Mouse (Mus musculus): ENCODE data around the gene Trp63. TPM values are rescaled to one million over a fixed set of nuclear protein-coding genes. Genes with fewer than 3 reads are reported as not detected.

Gene Trp63
- polyA plus RNA-seq, 1 experiment from 2014 or later, result 0.08 TPM

DNA sequence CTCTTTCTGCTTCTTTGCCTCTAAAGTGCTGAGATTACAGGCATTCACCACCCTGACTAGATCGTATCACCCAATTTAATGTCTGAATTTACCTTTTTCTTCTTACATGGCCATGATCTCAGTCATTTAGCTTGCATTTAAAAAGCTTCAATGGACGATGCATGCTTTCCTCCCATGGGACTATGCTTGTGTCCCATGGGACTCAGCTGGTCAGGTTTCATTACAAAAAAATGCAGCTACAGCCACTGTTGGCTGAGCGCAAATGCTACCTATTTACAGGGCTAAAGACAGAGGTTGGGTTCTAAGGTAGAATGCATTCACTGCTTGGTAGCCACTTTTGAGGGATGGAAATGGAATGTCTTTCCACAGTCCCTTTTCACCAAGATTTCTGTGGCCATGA, 32.2 kb downstream of the Trp63 start:
- H3K9me3 ChIP-seq (replicated peaks), result no peaks in the 10 kb centered on the region
- WGBS (ENCODE audit: insufficient replicate concordance), result 82% methylated on average over 3 of the region's 3 CpGs
- no peak overlapping the region for H3K4me3 ChIP-seq (replicated peaks)
- no peak overlapping the region for H3K4me2 ChIP-seq
- no peak overlapping the region for H3K27ac ChIP-seq (replicated peaks)
- H3K4me1 ChIP-seq (replicated peaks), result no peaks in the 10 kb centered on the region
- no peak overlapping the region for H3K9ac ChIP-seq
- H3K27me3 ChIP-seq, result no peaks in the 10 kb centered on the region
- H3K36me3 ChIP-seq (replicated peaks), result no peaks in the 10 kb centered on the region
- ATAC-seq (ENCODE audit: insufficient read depth), result no peak

DNA sequence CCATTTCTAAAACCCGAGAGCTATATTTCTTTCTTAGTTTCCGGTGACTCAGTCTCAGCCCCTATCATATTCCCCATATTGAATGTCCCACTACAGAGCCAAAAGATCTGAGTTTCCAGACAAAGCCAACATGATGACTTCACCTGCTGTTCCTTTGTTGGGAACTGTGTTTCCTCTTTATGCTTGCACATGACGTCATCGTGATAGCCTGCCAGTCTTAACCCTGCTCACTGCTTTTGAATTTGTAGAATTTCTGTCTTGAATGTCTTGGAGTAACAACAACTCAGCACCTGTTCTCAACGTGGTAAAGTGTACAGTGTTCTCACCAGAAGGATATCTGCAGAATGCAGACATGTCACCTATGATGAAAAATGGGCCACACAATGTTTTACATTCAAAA, 39.6 kb downstream of the Trp63 start:
- H3K4me2 ChIP-seq, result no peak overlapping the region
- H3K4me1 ChIP-seq (replicated peaks), result no peaks in the 10 kb centered on the region
- no peaks in the 10 kb centered on the region for H3K27me3 ChIP-seq
- H3K27ac ChIP-seq (replicated peaks), result no peak overlapping the region
- H3K36me3 ChIP-seq (replicated peaks), result no peaks in the 10 kb centered on the region
- ATAC-seq (ENCODE audit: insufficient read depth), result no peak
- H3K4me3 ChIP-seq (replicated peaks), result no peak overlapping the region
- no peak overlapping the region for H3K9ac ChIP-seq
- 54% methylated on average over 5 of the region's 5 CpGs for WGBS (ENCODE audit: insufficient replicate concordance)
- H3K9me3 ChIP-seq (replicated peaks), result no peaks in the 10 kb centered on the region

- Histone ChIP-seq H3K9ac (no peak overlapping the region), H3K36me3 (replicated peaks) (no peaks in the 10 kb centered on the region), H3K27me3 (no peaks in the 10 kb centered on the region), H3K4me3 (replicated peaks) (no peak overlapping the region), H3K27ac (replicated peaks) (no peak overlapping the region), H3K9me3 (replicated peaks) (no peaks in the 10 kb centered on the region), H3K4me2 (no peak overlapping the region), H3K4me1 (replicated peaks) (no peaks in the 10 kb centered on the region)
- WGBS (ENCODE audit: insufficient replicate concordance), result 42% methylated on average over 5 of the region's 5 CpGs
- no peak for ATAC-seq (ENCODE audit: insufficient read depth)
Measured at GRCm38 (mm10) chr16:25727001-25727400, 43.4 kb downstream of the Trp63 start.

DNA sequence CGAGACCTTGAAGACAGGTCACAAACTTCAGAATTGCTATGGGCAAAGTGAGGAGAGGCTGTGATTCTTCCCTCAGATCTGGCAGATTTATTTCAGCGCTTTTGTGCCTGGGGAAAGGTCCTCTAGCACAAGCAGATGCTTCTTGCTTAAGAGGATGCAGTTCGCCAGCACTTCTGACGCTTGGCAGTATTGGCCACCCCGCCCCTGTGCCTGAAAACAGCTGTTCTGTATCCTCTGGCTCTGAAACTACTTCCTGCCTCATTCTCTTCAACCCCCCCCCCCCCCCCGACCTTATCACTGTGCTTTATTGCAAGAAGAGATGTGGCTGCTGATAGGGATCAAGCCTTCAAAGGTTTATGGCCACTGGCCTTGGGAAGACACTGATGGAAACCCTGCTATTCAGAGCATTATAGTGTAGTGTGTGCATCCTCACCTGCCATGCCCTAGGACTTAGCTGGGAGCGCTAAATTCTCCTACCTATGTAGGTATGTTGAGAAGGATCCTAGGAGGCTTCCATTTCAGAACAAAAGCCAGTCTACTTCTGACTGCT, 44.5 kb downstream of the Trp63 start:
- WGBS (ENCODE audit: insufficient replicate concordance), result 20% methylated on average over 7 of the region's 7 CpGs
- H3K27ac ChIP-seq (replicated peaks), result no peak overlapping the region
- H3K27me3 ChIP-seq, result no peaks in the 10 kb centered on the region
- H3K9me3 ChIP-seq (replicated peaks), result no peaks in the 10 kb centered on the region
- no peak overlapping the region for H3K4me2 ChIP-seq
- H3K9ac ChIP-seq, result no peak overlapping the region
- no peak overlapping the region for H3K4me3 ChIP-seq (replicated peaks)
- H3K36me3 ChIP-seq (replicated peaks), result no peaks in the 10 kb centered on the region
- ATAC-seq (ENCODE audit: insufficient read depth), result no peak
- H3K4me1 ChIP-seq (replicated peaks), result no peaks in the 10 kb centered on the region

GRCm38 (mm10) chr16:25736912-25737311, 53.3 kb downstream of the Trp63 start:
- H3K36me3 ChIP-seq (replicated peaks), result no peaks in the 10 kb centered on the region
- H3K9me3 ChIP-seq (replicated peaks), result no peaks in the 10 kb centered on the region
- H3K27me3 ChIP-seq, result no peaks in the 10 kb centered on the region
- WGBS (ENCODE audit: insufficient replicate concordance), result 59% methylated on average over 3 of the region's 3 CpGs
- H3K4me1 ChIP-seq (replicated peaks), result no peaks in the 10 kb centered on the region
- no peak for ATAC-seq (ENCODE audit: insufficient read depth)
- H3K4me2 ChIP-seq, result no peak overlapping the region
- H3K4me3 ChIP-seq (replicated peaks), result no peak overlapping the region
- no peak overlapping the region for H3K27ac ChIP-seq (replicated peaks)
- no peak overlapping the region for H3K9ac ChIP-seq

GRCm38 (mm10) chr16:25737623-25738050, 54.1 kb downstream of the Trp63 start:
- Histone ChIP-seq H3K9ac (no peak overlapping the region), H3K9me3 (replicated peaks) (no peaks in the 10 kb centered on the region), H3K36me3 (replicated peaks) (no peaks in the 10 kb centered on the region), H3K27me3 (no peaks in the 10 kb centered on the region), H3K27ac (replicated peaks) (no peak overlapping the region), H3K4me3 (replicated peaks) (no peak overlapping the region), H3K4me2 (no peak overlapping the region), H3K4me1 (replicated peaks) (no peaks in the 10 kb centered on the region)
- WGBS (ENCODE audit: insufficient replicate concordance), result 55% methylated on average over 6 of the region's 6 CpGs
- no peak for ATAC-seq (ENCODE audit: insufficient read depth)

DNA sequence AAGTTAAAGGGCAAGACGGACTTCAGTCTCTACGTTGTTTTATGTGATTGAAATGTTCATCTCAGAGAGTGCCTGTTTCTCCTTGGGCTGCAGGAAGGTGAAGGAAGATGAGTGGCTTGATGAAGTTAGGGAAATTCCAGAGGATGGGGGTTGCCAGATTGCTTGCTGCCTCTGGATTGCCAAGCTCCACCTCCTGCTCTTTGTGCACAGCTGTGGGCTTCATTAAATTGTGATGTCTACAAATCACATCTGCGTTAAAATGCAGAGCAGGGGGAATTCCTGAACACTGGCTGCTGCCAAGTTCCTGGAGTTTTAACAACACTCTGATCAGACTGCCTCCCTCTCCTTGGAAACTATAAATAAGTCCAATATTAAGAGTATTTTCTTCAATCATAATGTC, 63.2 kb downstream of the Trp63 start:
- Histone ChIP-seq H3K9me3 (replicated peaks) (no peaks in the 10 kb centered on the region), H3K27ac (replicated peaks) (no peak overlapping the region), H3K4me3 (replicated peaks) (no peak overlapping the region), H3K9ac (no peak overlapping the region), H3K36me3 (replicated peaks) (no peaks in the 10 kb centered on the region), H3K4me1 (replicated peaks) (no peaks in the 10 kb centered on the region), H3K4me2 (no peak overlapping the region), H3K27me3 (no peaks in the 10 kb centered on the region)
- WGBS (ENCODE audit: insufficient replicate concordance), result 45% methylated on average over 3 of the region's 3 CpGs
- ATAC-seq (ENCODE audit: insufficient read depth), result no peak

DNA sequence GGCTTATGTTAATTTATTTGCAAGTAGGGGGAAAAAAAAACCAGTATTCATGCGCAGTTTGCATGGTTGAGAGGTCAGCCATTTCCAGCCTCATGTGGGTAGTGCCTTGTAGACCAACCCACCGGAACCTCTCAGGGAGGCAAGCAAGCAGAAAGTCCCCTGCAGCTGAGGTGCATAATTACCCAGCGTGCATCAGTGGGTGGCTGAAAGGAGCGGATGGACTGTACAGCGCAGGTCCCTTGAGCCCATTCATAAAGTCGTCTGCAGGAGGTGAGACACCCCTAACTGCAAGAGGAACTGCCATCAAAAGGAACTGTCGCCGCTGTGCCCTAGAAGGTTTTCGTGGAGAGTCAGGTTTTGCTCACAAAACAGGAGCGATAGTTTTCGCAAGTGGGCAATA, 68.3 kb downstream of the Trp63 start:
- no peak overlapping the region for H3K27ac ChIP-seq (replicated peaks)
- H3K4me1 ChIP-seq (replicated peaks), result no peaks in the 10 kb centered on the region
- H3K9me3 ChIP-seq (replicated peaks), result no peaks in the 10 kb centered on the region
- no peak overlapping the region for H3K9ac ChIP-seq
- H3K27me3 ChIP-seq, result no peaks in the 10 kb centered on the region
- no peak for ATAC-seq (ENCODE audit: insufficient read depth)
- no peak overlapping the region for H3K4me2 ChIP-seq
- 67% methylated on average over 11 of the region's 11 CpGs for WGBS (ENCODE audit: insufficient replicate concordance)
- H3K4me3 ChIP-seq (replicated peaks), result no peak overlapping the region
- no peaks in the 10 kb centered on the region for H3K36me3 ChIP-seq (replicated peaks)

- Histone ChIP-seq H3K27ac (replicated peaks) (no peak overlapping the region), H3K4me2 (no peak overlapping the region), H3K4me1 (replicated peaks) (no peaks in the 10 kb centered on the region), H3K36me3 (replicated peaks) (no peaks in the 10 kb centered on the region), H3K4me3 (replicated peaks) (no peak overlapping the region), H3K9ac (no peak overlapping the region), H3K27me3 (no peaks in the 10 kb centered on the region), H3K9me3 (replicated peaks) (no peaks in the 10 kb centered on the region)
- ATAC-seq (ENCODE audit: insufficient read depth), result no peak
- 79% methylated on average over 2 of the region's 2 CpGs for WGBS (ENCODE audit: insufficient replicate concordance)
Measured at GRCm38 (mm10) chr16:25758108-25758507, 74.5 kb downstream of the Trp63 start.

GRCm38 (mm10) chr16:25765549-25765948, 82.0 kb downstream of the Trp63 start:
- ATAC-seq (ENCODE audit: insufficient read depth), result no peak
- Histone ChIP-seq H3K4me3 (replicated peaks) (no peak overlapping the region), H3K4me2 (no peak overlapping the region), H3K36me3 (replicated peaks) (no peaks in the 10 kb centered on the region), H3K27me3 (no peaks in the 10 kb centered on the region), H3K27ac (replicated peaks) (no peak overlapping the region), H3K4me1 (replicated peaks) (no peaks in the 10 kb centered on the region), H3K9ac (no peak overlapping the region), H3K9me3 (replicated peaks) (no peaks in the 10 kb centered on the region)
- WGBS (ENCODE audit: insufficient replicate concordance), result 62% methylated on average over 5 of the region's 5 CpGs

DNA sequence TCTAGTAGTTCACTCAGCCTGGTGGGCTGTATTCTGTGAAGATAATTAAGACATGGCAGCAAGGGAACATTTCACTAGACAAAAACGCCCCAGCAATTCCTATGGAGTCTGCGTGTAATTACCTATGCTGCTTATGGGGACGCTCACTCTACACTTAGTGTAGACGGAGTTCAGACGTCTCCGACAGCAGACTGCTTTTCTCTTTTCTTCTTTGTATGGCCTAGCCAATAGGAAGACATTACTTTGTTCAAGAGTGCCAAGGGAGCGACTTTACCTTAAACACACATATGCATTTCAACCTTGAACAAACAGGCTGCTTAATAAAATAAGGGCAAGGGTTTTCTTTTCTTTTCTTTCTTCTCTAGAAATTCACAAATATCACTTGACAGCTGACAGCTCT, 91.0 kb downstream of the Trp63 start:
- H3K36me3 ChIP-seq (replicated peaks), result no peaks in the 10 kb centered on the region
- no peak overlapping the region for H3K4me2 ChIP-seq
- no peaks in the 10 kb centered on the region for H3K4me1 ChIP-seq (replicated peaks)
- WGBS (ENCODE audit: insufficient replicate concordance), result 58% methylated on average over 7 of the region's 7 CpGs
- H3K27me3 ChIP-seq, result no peaks in the 10 kb centered on the region
- no peak overlapping the region for H3K9ac ChIP-seq
- H3K9me3 ChIP-seq (replicated peaks), result no peaks in the 10 kb centered on the region
- H3K27ac ChIP-seq (replicated peaks), result no peak overlapping the region
- H3K4me3 ChIP-seq (replicated peaks), result no peak overlapping the region
- ATAC-seq (ENCODE audit: insufficient read depth), result no peak

GRCm38 (mm10) chr16:25777501-25777900, 93.9 kb downstream of the Trp63 start:
- Histone ChIP-seq H3K36me3 (replicated peaks) (no peaks in the 10 kb centered on the region), H3K4me3 (replicated peaks) (no peak overlapping the region), H3K9ac (no peak overlapping the region), H3K4me2 (no peak overlapping the region), H3K9me3 (replicated peaks) (no peaks in the 10 kb centered on the region), H3K27me3 (no peaks in the 10 kb centered on the region), H3K4me1 (replicated peaks) (no peaks in the 10 kb centered on the region), H3K27ac (replicated peaks) (no peak overlapping the region)
- no peak for ATAC-seq (ENCODE audit: insufficient read depth)
- 45% methylated on average over 1 of the region's 1 CpGs for WGBS (ENCODE audit: insufficient replicate concordance)

All from liver, embryonic 15.5 days (tissue).